Mouse (Mus musculus): Measurements from ENCODE around the gene Bhmt.
"Not testable (repeated sequence)": the region's sequence is repeated elsewhere in the genome, so short reads cannot be mapped to it uniquely, and the experiment has no call there.

Gene Bhmt

GRCm38 (mm10) chr13:93608476-93608875, 29.3 kb downstream of the Bhmt start:
- DNase-seq (ENCODE audit: low read depth, low spot score) = no peak

DNA sequence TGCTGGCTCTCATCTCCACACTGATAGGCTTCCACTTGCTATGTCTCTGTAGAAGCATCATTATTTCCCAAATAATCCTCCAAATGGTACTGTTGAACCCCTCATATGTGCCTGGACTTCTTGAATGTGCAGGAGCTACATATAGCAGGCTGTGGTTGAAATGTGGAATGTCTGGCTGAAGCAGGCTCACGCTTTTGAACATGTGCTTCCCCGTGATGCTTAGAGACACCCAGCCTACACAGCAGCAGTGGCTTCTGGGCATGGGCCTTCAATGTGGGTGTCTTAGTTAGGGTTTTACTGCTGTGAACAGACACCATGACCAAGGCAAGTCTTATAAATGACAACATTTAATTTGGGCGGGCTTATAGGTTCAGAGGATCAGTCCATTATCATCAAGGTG, 30.1 kb downstream of the Bhmt start:
- no peak for DNase-seq (ENCODE audit: low read depth, low spot score)

- DNase-seq (ENCODE audit: low read depth, low spot score) = no peak
Observed at GRCm38 (mm10) chr13:93606868-93607578, 30.7 kb downstream of the Bhmt start.

DNA sequence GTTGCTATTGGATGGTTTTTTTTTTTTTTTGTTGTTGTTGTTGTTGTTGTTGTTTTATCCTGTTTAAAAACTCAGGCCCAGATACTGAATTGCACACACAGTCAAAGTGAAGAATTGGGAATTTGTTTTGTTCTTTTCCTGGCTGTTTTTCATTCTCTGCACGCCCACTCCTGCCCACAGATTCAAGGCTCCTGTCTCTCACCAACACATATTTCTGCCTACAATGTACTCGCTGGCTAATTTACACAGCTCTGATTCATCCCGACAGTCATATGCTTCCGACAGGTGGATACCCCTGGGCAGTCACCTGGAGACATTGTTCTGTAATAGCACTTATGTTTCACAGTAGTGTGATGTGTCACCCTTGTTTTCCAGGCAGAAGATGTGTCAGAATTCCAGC, 33.1 kb downstream of the Bhmt start:
- DNase-seq (ENCODE audit: low read depth, low spot score) = no peak

DNA sequence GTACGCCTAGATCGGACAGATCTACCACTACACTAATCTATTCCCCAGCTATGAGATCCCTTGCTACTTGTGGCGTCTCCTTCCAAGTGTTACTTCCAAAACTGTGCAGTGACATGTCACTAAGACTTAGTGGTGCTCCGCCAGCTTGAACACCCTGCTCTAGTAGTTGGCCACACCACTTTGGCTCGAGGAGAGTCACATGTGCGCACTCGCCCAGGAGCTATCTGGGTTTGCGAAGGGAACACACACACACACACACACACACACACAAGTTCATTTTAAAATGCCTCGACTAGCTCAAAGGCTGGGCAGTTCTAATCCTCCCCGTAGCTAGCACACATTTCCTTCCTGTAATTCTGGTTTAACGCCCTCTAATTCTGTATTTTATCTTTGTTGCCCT, 36.2 kb downstream of the Bhmt start:
- no peak for DNase-seq (ENCODE audit: low read depth, low spot score)

- no peak for DNase-seq (ENCODE audit: low read depth, low spot score)
Observed at GRCm38 (mm10) chr13:93593040-93593699, 44.6 kb downstream of the Bhmt start.

DNA sequence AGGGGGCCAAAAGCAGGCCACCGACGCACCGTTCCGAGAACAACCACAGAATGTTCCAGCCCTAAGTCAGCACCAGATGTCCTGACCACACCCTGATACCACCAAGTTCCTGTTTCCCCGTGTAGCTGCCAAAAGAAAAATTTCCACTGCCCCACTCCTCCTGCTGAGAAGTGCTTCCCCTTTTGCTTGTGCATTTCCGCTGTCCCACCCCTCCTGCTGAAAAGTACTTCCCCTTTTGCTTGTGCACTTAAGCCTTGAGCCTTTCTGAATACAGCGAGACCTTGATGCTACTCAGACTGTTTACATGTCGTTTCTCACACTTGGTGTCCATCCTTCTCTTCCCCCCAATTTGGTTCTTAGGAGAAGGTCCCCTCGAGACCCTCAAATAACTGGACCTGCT, 55.2 kb downstream of the Bhmt start:
- not testable (repeated sequence) for DNase-seq (ENCODE audit: low read depth, low spot score)

DNA sequence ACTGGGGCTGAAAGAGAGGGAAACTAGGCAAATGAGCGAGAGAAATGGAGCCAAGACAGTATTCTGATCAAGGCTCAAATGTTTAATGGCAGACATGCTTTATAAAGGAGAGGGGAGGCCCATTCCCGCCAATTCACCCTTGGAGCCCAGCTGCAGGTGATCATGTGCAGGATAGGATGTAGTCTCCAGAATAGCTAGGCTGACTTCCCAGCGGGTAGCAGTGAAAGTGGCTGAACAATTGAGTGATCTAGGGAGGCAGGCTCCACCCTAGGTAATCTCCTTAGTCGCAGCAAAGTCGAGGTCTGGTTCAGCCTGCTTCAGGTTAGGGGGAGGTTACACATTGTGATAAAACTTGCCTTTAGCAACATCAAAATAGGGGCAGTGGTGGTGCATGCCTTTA, 57.3 kb downstream of the Bhmt start:
- DNase-seq (ENCODE audit: low read depth, low spot score) = no peak

DNA sequence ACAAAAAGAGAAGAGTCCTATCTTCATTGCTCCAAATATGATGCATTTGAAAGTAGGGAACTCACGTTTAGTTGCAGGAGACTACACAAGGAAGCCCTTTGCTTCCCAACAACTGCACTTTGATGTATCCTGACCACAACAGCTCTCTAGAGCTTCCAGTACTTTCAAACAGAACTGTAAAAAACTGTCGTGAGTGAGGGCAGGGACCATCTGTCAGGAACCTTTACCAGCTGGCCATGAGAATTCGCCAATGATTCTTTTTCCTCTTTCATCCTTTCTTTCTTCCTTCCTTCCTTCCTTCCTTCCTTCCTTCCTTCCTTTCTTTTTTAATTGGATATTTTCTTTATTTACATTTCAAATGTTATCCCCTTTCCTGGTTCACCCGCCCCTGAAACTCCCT, 68.1 kb downstream of the Bhmt start:
- DNase-seq (ENCODE audit: low read depth, low spot score) = no peak
